Mouse (Mus musculus) E14TG2a.4 (cell line): ENCODE results near the gene Becn1.
"Not testable (repeated sequence)": the region's sequence is repeated elsewhere in the genome, so short reads cannot be mapped to it uniquely, and the experiment has no call there.

Experiments
- H3K27me3 ChIP-seq: 2 replicates; pipeline ENCODE4 v1.6.1; 2014; ENCODE audit warnings: low read length, control low read depth; ENCODE audit not compliant: insufficient read depth
- H3K36me3 ChIP-seq: 2 replicates; pipeline ENCODE4 v1.6.1; 2014; ENCODE audit warnings: low read length, control low read depth; ENCODE audit not compliant: insufficient read depth
- H3K4me1 ChIP-seq: replicated peaks from 2 replicates; pipeline ENCODE4 v1.6.1; 2014; ENCODE audit warnings: low read depth, low read length, control low read depth
- H3K4me3 ChIP-seq: replicated peaks from 2 replicates; pipeline ENCODE4 v1.5.1; 2014; ENCODE audit warnings: mild to moderate bottlenecking, low read length
- H3K9me3 ChIP-seq: 2 replicates; pipeline ENCODE4 v1.6.1; 2014; ENCODE audit warnings: low read length, control low read depth
- CTCF ChIP-seq: conservative IDR thresholded peaks from 2 replicates; pipeline ENCODE4 v1.5.1; 2014; ENCODE audit warnings: low read length
- NANOG ChIP-seq: IDR thresholded peaks from 2 replicates; pipeline ENCODE4 v1.6.1; 2014; ENCODE audit warnings: borderline replicate concordance, low read length, mixed read lengths
- POU5F1 ChIP-seq: IDR thresholded peaks from 2 replicates; pipeline ENCODE4 v1.6.1; 2014; ENCODE audit warnings: low read length, borderline replicate concordance

The Becn1 gene

GRCm38 (mm10) chr11:101334516-101334915 lies 32.4 kb upstream of the Becn1 start:
- Histone ChIP-seq H3K4me1 (peaks cover 89% of the 10 kb centered on the region), H3K27me3 (no peaks in the 10 kb centered on the region), H3K4me3 (peak overlapping the region; percentile 72), H3K9me3 (no peaks in the 10 kb centered on the region), H3K36me3 (no peaks in the 10 kb centered on the region)
- TF ChIP-seq POU5F1 (no peak), CTCF (no peak), NANOG (no peak)

GRCm38 (mm10) chr11:101334023-101334422 lies 31.9 kb upstream of the Becn1 start:
- Histone ChIP-seq H3K4me3 (peak overlapping the region; percentile 72), H3K36me3 (peaks cover 4% of the 10 kb centered on the region; the same call in 1 of the 2 replicates), H3K4me1 (peaks cover 91% of the 10 kb centered on the region), H3K9me3 (no peaks in the 10 kb centered on the region), H3K27me3 (no peaks in the 10 kb centered on the region)
- TF ChIP-seq POU5F1, result no peak
- no peak for TF ChIP-seq CTCF
- TF ChIP-seq NANOG, result no peak

DNA sequence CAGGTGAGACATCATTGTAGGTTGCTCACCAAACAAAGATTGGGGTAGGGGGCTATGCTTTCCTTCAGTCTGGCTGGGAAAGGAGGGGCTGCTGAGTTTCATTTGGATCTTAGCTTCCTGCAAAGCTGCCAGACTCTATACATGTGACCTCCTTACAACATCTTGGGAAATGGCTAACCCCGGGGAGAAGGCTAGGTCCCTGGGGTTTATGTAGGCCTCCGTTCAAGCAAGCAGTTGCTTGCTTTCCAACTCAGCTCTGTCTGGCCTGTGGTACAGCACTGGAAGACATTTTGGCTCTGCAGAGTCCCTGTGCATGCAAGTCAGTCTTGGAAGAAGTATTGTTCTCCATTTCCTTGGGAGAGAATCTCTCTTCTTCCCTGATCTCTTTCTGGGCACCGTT lies 30.5 kb upstream of the Becn1 start:
- Histone ChIP-seq H3K9me3 (no peaks in the 10 kb centered on the region), H3K27me3 (no peaks in the 10 kb centered on the region), H3K36me3 (peaks cover 17% of the 10 kb centered on the region), H3K4me1 (peaks cover 92% of the 10 kb centered on the region), H3K4me3 (no peak overlapping the region)
- TF ChIP-seq NANOG (no peak), CTCF (no peak), POU5F1 (no peak)

DNA sequence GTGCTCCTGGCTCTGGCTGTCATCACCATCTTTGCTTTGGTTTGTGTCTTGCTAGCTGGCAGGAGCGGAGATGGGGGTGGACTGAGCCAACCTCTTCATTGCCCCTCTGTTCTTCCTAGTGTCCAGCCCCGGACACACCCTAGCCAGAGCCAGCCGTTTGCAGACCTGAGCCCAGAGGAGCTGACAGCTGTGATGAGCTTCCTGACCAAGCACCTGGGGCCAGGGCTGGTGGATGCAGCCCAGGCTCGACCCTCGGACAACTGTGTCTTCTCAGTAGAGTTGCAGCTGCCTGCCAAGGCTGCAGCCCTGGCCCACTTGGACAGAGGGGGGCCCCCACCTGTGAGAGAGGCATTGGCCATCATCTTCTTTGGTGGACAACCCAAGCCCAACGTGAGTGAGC lies 28.9 kb upstream of the Becn1 start:
- H3K4me3 ChIP-seq, H3K9me3 ChIP-seq, H3K27me3 ChIP-seq: not testable (repeated sequence)
- Histone ChIP-seq H3K36me3 (peaks cover 23% of the 10 kb centered on the region), H3K4me1 (peaks cover 91% of the 10 kb centered on the region)

GRCm38 (mm10) chr11:101330371-101330924 lies 28.4 kb upstream of the Becn1 start, which contains the start of gene Aoc3:
TSS of gene Aoc3 (plus strand) at chr11:101330605.
- Histone ChIP-seq H3K4me1 (peaks cover 91% of the 10 kb centered on the region), H3K36me3 (peaks cover 29% of the 10 kb centered on the region), H3K4me3 (no peak within 1 kb of the TSS), H3K27me3 (no peaks in the 10 kb centered on the region), H3K9me3 (no peaks in the 10 kb centered on the region)
- no peak for TF ChIP-seq POU5F1
- no peak for TF ChIP-seq NANOG
- no peak for TF ChIP-seq CTCF

DNA sequence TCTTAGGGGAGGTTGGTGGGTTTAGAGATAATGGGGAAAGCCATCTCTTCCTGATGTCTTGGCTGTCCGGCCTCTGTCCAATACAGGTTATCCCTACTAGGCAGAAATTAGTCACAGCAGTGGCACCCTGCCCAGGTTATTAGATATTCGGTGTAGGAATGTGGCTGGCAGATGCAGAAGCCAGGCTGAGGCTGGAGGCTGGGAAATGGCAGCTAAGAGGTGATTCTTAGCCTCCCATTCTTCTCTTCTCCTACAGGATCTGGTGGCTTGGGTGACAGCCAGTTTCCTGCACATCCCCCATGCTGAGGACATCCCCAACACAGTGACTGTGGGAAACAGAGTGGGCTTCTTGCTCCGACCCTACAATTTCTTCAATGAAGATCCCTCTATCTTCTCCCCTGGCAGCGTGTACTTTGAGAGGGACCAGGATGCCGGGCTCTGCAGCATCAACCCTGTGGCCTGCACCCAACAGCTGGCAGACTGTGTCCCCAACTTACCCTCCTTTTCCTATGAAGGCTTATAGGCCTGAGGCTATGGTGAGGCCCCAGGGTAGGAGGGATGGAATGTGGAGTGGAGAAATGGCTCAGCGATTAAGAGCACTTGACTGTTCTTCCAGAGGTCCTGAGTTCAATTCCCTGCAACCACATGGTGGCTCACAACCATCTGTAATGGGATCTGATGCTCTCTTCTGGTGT lies 27.0 kb upstream of the Becn1 start:
- Histone ChIP-seq H3K4me3 (no peak overlapping the region), H3K4me1 (peaks cover 91% of the 10 kb centered on the region), H3K27me3 (no peaks in the 10 kb centered on the region), H3K9me3 (no peaks in the 10 kb centered on the region), H3K36me3 (peaks cover 42% of the 10 kb centered on the region)
- TF ChIP-seq NANOG (no peak), CTCF (no peak), POU5F1 (no peak)

DNA sequence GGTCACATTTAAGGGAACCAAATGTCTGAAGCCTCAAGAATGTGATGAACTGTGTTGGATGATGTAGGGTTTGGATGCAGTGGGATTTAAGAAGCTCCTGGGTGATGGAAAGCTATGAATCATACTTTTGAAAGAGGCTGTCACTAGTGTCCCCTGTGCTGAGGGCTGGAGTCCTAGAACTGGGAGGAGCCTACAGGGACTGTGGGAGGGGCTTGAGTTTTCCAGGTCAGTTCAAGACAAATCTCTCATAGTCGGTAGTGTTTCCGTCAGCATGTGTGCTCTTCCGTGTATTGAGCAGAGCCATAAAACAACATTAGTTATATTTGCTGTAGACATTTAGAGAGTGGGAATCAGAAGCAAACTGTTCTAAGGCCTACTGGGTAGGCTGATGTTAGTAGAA lies 25.2 kb upstream of the Becn1 start:
- Histone ChIP-seq H3K9me3 (no peaks in the 10 kb centered on the region), H3K27me3 (no peaks in the 10 kb centered on the region), H3K4me1 (peaks cover 93% of the 10 kb centered on the region), H3K4me3 (no peak overlapping the region), H3K36me3 (peaks cover 60% of the 10 kb centered on the region)
- TF ChIP-seq CTCF (no peak), NANOG (no peak), POU5F1 (no peak)

GRCm38 (mm10) chr11:101326147-101326546 lies 24.1 kb upstream of the Becn1 start:
- Histone ChIP-seq H3K4me3 (peak overlapping the region; percentile 27; the same call in 1 of the 2 replicates), H3K9me3 (no peaks in the 10 kb centered on the region), H3K4me1 (peaks cover 91% of the 10 kb centered on the region), H3K36me3 (peaks cover 72% of the 10 kb centered on the region), H3K27me3 (no peaks in the 10 kb centered on the region)
- TF ChIP-seq POU5F1, result no peak
- TF ChIP-seq CTCF, result no peak
- no peak for TF ChIP-seq NANOG

- Histone ChIP-seq H3K36me3 (peaks cover 81% of the 10 kb centered on the region), H3K4me1 (peaks cover 86% of the 10 kb centered on the region)
- not testable (repeated sequence) for H3K27me3 ChIP-seq, H3K9me3 ChIP-seq, H3K4me3 ChIP-seq
These were observed 23.1 kb upstream of the Becn1 start for GRCm38 (mm10) chr11:101325201-101325600.
